Mouse (Mus musculus) bone marrow macrophage, adult 2 months (primary cell): ENCODE data around the gene Atg7. TPM values are rescaled to one million over a fixed set of nuclear protein-coding genes. Genes with fewer than 3 reads are reported as not detected.

Source experiments
- H3K27ac ChIP-seq: 2 replicates; pipeline ENCODE4 v1.5.1; 2012; ENCODE audit warnings: low read depth, low read length; ENCODE audit not compliant: insufficient read depth
- H3K4me1 ChIP-seq: 2 replicates; pipeline ENCODE4 v1.6.1; 2012; ENCODE audit warnings: low read length; ENCODE audit not compliant: control insufficient read depth, insufficient read depth
- H3K4me3 ChIP-seq: 2 replicates; pipeline ENCODE4 v1.5.1; 2012; ENCODE audit warnings: mild to moderate bottlenecking, low read length, moderate library complexity; ENCODE audit not compliant: insufficient read depth
- CTCF ChIP-seq: IDR thresholded peaks from 2 replicates; pipeline ENCODE4 v1.5.1; 2012; ENCODE audit warnings: low read depth, mild to moderate bottlenecking, low read length, moderate library complexity
- POLR2A ChIP-seq: IDR thresholded peaks from 2 replicates; pipeline ENCODE4 v1.6.1; 2012; ENCODE audit warnings: mild to moderate bottlenecking, low read depth, low read length, borderline replicate concordance
- polyA plus RNA-seq: library from polyadenylated mRNA; stranded (reverse); fragments of >200 nt; gene quantifications from 2 replicates; pipeline ENCODE4 v1.2.4, GENCODE M21; 2012; ENCODE audit not compliant: missing spikeins, insufficient read depth, insufficient read length

The Atg7 gene
- polyA plus RNA-seq, 1 experiment = 53.2 TPM

- no peak overlapping the region for H3K27ac ChIP-seq
- H3K4me1 ChIP-seq = no peaks in the 10 kb centered on the region
- TF ChIP-seq POLR2A = no peak
- TF ChIP-seq CTCF = no peak
- H3K4me3 ChIP-seq = no peak overlapping the region
Observed at GRCm38 (mm10) chr6:114724351-114724750, 81.5 kb downstream of the Atg7 start.

GRCm38 (mm10) chr6:114725147-114725575, 82.3 kb downstream of the Atg7 start:
- Histone ChIP-seq H3K4me1 (no peaks in the 10 kb centered on the region), H3K27ac (no peak overlapping the region), H3K4me3 (no peak overlapping the region)
- TF ChIP-seq CTCF (no peak), POLR2A (no peak)

GRCm38 (mm10) chr6:114726681-114727080, 83.8 kb downstream of the Atg7 start:
- H3K4me3 ChIP-seq = no peak overlapping the region
- H3K27ac ChIP-seq = no peak overlapping the region
- no peak for TF ChIP-seq CTCF
- no peak for TF ChIP-seq POLR2A
- H3K4me1 ChIP-seq = no peaks in the 10 kb centered on the region

GRCm38 (mm10) chr6:114733156-114733555, 90.3 kb downstream of the Atg7 start:
- no peak overlapping the region for H3K4me3 ChIP-seq
- H3K27ac ChIP-seq = no peak overlapping the region
- no peaks in the 10 kb centered on the region for H3K4me1 ChIP-seq
- TF ChIP-seq CTCF (no peak), POLR2A (no peak)

- H3K27ac ChIP-seq = no peak overlapping the region
Observed at GRCm38 (mm10) chr6:114733681-114734080, 90.8 kb downstream of the Atg7 start.

GRCm38 (mm10) chr6:114735054-114735453, 92.2 kb downstream of the Atg7 start:
- no peak overlapping the region for H3K4me3 ChIP-seq
- H3K27ac ChIP-seq = no peak overlapping the region
- no peak for TF ChIP-seq CTCF
- no peak for TF ChIP-seq POLR2A

More at GRCm38 (mm10) chr6:114733681-114734080, 90.8 kb downstream of the Atg7 start:
- no peak for TF ChIP-seq POLR2A
- no peak for TF ChIP-seq CTCF
- Histone ChIP-seq H3K4me3 (no peak overlapping the region), H3K4me1 (no peaks in the 10 kb centered on the region)

GRCm38 (mm10) chr6:114736355-114736754, 93.5 kb downstream of the Atg7 start:
- no peaks in the 10 kb centered on the region for H3K4me1 ChIP-seq
- no peak for TF ChIP-seq POLR2A
- no peak for TF ChIP-seq CTCF
- H3K27ac ChIP-seq = no peak overlapping the region

More at GRCm38 (mm10) chr6:114735054-114735453, 92.2 kb downstream of the Atg7 start:
- H3K4me1 ChIP-seq = no peaks in the 10 kb centered on the region

GRCm38 (mm10) chr6:114737181-114737580, 94.3 kb downstream of the Atg7 start:
- Histone ChIP-seq H3K4me3 (no peak overlapping the region), H3K27ac (no peak overlapping the region), H3K4me1 (peaks cover 5% of the 10 kb centered on the region)
- no peak for TF ChIP-seq POLR2A
- no peak for TF ChIP-seq CTCF

More at GRCm38 (mm10) chr6:114736355-114736754, 93.5 kb downstream of the Atg7 start:
- H3K4me3 ChIP-seq = no peak overlapping the region

GRCm38 (mm10) chr6:114737931-114738759, 95.2 kb downstream of the Atg7 start:
- H3K4me1 ChIP-seq = peaks cover 13% of the 10 kb centered on the region
- no peak overlapping the region for H3K4me3 ChIP-seq
- H3K27ac ChIP-seq = no peak overlapping the region
- TF ChIP-seq CTCF = no peak

- Histone ChIP-seq H3K4me1 (peaks cover 13% of the 10 kb centered on the region), H3K27ac (no peak overlapping the region), H3K4me3 (no peak overlapping the region)
- TF ChIP-seq POLR2A (no peak), CTCF (no peak)
Observed at GRCm38 (mm10) chr6:114738760-114739112, 95.8 kb downstream of the Atg7 start.
